Mouse (Mus musculus) brain, embryonic 14.5 days (tissue): ENCODE measurements around the gene Ttc17.

Source experiments
- CTCF ChIP-seq: fragments of 200-500 bp; IDR thresholded peaks from 2 replicates; pipeline ENCODE4 v1.5.1; 2012; ENCODE audit warnings: inconsistent platforms, mild to moderate bottlenecking, moderate library complexity, borderline replicate concordance; ENCODE audit not compliant: insufficient read depth, insufficient read length; ENCODE audit errors: extremely low read depth
- POLR2A ChIP-seq: fragments of 200-500 bp; IDR thresholded peaks from 2 replicates; pipeline ENCODE4 v1.6.1; 2012; ENCODE audit warnings: mild to moderate bottlenecking, inconsistent platforms, borderline replicate concordance; ENCODE audit not compliant: poor library complexity, insufficient read depth, insufficient read length, severe bottlenecking; ENCODE audit errors: extremely low read depth

DNA sequence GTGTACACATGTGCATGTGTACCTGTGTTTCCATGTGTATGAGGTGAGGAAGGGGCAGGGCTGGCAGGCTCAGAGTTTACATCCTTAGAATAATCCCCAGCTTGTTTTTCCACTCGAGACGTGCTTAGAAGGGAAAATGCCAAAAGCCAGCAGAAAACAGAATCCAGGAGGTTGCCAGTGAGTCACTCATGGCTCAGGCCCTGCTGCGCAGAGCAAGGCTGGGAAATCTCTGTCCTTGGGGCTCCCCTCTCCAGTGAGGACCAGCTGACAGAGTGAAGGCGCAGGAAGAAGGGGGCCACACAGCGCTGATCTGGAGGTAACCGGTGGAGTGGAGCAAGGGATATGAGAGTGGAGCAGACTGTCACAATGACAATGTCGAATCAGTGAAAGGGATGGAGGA, 119.1 kb downstream of the Ttc17 start:
- no peak for TF ChIP-seq CTCF
- TF ChIP-seq POLR2A, result no peak
